Mouse (Mus musculus): Measurements from ENCODE around the gene Gm13697. TPM values are rescaled to one million over a fixed set of nuclear protein-coding genes. Genes with fewer than 3 reads are reported as not detected.
A peak's percentile ranks its signal among the peaks of the same experiment; 100 is the strongest.
"Not testable (repeated sequence)": the region's sequence is repeated elsewhere in the genome, so short reads cannot be mapped to it uniquely, and the experiment has no call there.

The Gm13697 gene
- polyA plus RNA-seq, 1 experiment from 2014 or later, result not detected

DNA sequence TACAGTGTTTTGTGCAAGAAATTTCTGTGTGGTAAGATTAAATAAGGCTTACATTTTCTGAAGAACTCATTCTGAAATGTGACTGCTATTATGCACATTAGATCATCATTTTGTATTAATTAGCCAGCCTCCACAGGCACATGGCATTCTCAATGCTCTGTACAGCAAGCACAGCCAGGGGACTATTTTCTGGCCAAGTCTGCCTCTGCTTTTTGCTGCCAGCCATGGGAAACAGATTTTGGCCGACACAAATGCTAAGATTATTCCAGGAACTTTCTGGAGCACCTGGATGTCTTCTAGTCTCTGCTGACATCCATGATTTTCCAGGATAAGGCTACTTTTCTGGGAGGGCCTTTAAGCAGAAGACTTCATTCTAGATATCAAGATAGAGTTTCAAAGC, 24.4 kb downstream of the Gm13697 start:
- Histone ChIP-seq H3K4me3 (no peak overlapping the region), H3K4me2 (no peak overlapping the region), H3K27ac (no peak overlapping the region), H3K27me3 (no peaks in the 10 kb centered on the region), H3K9me3 (replicated peaks) (no peaks in the 10 kb centered on the region), H3K36me3 (no peaks in the 10 kb centered on the region), H3K9ac (no peak overlapping the region), H3K4me1 (replicated peaks) (no peaks in the 10 kb centered on the region)
- no peak for ATAC-seq (replicated peaks; ENCODE audit: insufficient number of reproducible peaks, insufficient read depth, low FRiP score, low read depth)
- WGBS, result 27% methylated on average over 1 of the region's 1 CpGs

DNA sequence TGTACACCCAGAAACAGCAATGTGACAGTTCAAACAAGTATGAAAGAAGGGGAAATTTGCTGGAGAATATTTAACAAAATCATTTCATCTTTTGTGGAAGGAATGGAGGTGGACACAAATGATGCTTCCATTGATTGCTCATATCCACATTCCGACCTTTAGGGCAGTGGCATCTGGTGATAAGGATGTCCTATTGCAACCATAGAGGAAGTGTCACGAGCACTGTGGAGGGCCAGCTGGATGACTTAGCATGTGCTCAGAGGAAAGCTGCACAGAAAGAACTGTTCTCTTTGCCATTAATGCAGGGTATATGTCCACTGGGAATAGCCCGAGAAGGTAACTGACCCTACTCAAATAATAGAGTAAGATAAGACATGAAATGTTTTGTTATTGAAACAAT, 25.3 kb downstream of the Gm13697 start:
- Histone ChIP-seq H3K36me3 (no peaks in the 10 kb centered on the region), H3K4me1 (replicated peaks) (no peaks in the 10 kb centered on the region), H3K27ac (no peak overlapping the region), H3K9ac (no peak overlapping the region), H3K4me3 (no peak overlapping the region), H3K9me3 (replicated peaks) (no peaks in the 10 kb centered on the region), H3K4me2 (no peak overlapping the region), H3K27me3 (no peaks in the 10 kb centered on the region)
- 44% methylated on average over 3 of the region's 3 CpGs for WGBS
- no peak for ATAC-seq (replicated peaks; ENCODE audit: insufficient number of reproducible peaks, insufficient read depth, low FRiP score, low read depth)

DNA sequence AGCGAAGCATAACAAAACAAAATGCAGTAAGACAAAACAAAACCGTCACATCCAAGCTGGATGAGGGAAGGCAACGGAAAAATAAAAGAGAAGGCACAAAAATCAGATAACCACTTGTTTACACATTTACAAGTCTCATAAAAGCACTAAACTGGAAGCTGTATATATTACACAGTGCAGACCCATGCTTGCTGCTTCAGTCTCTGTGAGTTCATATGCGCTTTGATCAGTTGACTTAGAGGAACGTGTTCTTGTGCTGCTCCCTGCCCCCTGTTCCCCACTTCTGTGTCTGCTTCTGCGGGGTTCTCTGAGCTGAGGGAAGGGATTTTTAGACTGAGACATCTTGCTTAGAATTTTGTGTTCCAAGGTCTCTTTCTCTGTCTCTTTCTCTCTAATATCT, 30.0 kb downstream of the Gm13697 start:
- no peak overlapping the region for H3K4me2 ChIP-seq
- no peak for ATAC-seq (replicated peaks; ENCODE audit: insufficient number of reproducible peaks, insufficient read depth, low FRiP score, low read depth)
- no peaks in the 10 kb centered on the region for H3K9me3 ChIP-seq (replicated peaks)
- no peak overlapping the region for H3K9ac ChIP-seq
- no peak overlapping the region for H3K27ac ChIP-seq
- H3K27me3 ChIP-seq, result no peaks in the 10 kb centered on the region
- no peaks in the 10 kb centered on the region for H3K36me3 ChIP-seq
- WGBS, result 65% methylated on average over 6 of the region's 6 CpGs
- no peak overlapping the region for H3K4me3 ChIP-seq
- H3K4me1 ChIP-seq (replicated peaks), result peaks cover 10% of the 10 kb centered on the region

DNA sequence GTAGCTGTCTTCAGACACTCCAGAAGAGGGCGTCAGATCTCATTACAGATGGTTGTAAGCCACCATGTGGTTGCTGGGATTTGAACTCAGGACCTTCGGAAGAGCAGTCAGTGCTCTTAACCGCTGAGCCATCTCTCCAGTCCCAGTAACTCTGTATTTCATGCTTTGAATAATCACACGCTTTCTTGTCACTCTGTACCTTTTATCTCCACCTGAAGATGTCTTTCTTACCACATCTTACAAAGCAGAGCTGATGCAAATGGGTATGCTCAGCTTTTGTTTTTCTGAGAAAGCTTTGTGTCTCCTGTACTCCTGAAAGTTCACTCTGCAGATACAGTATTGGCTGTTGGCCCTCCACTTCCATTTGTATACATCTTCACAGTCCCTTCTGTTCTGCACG, 31.7 kb downstream of the Gm13697 start:
- 70% methylated on average over 5 of the region's 5 CpGs for WGBS

DNA sequence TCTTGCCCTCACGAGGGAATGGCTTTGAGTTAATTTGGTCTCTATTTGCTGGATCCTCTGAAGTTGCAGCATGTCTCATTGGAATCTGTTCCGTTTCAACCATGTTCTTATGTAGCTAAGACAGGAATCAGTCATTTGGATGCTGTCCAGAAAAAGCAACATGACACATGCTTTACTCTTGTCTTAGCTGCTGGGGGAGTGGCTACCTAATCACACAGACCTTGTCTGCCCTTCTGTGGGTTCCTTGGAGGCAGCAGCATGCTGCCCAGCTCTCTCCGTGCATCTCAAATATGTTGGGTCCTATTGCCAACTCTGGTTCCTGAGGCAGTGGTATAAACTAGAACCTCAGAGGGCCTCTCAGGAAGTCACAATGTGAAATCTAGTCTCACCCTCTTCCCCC, 33.8 kb downstream of the Gm13697 start:
- 9% methylated on average over 3 of the region's 3 CpGs for WGBS
- Histone ChIP-seq H3K4me2 (no peak overlapping the region), H3K27ac (0 out of 2 replicates have a peak overlapping the region, but pooled peaks have one; percentile 32), H3K36me3 (no peaks in the 10 kb centered on the region), H3K9me3 (replicated peaks) (no peaks in the 10 kb centered on the region), H3K4me3 (no peak overlapping the region), H3K27me3 (no peaks in the 10 kb centered on the region), H3K4me1 (replicated peaks) (peaks cover 12% of the 10 kb centered on the region), H3K9ac (no peak overlapping the region)
- peak; percentile 43; the same call in 1 of the 2 replicates for ATAC-seq (replicated peaks; ENCODE audit: insufficient number of reproducible peaks, insufficient read depth, low FRiP score, low read depth)

More for the DNA sequence above, 31.7 kb downstream of the Gm13697 start:
- H3K4me3 ChIP-seq; H3K9ac ChIP-seq; H3K9me3 ChIP-seq (replicated peaks); H3K4me2 ChIP-seq; ATAC-seq (replicated peaks; ENCODE audit: insufficient number of reproducible peaks, insufficient read depth, low FRiP score, low read depth); H3K27ac ChIP-seq; H3K36me3 ChIP-seq; H3K27me3 ChIP-seq: not testable (repeated sequence)
- peaks cover 12% of the 10 kb centered on the region for H3K4me1 ChIP-seq (replicated peaks)

DNA sequence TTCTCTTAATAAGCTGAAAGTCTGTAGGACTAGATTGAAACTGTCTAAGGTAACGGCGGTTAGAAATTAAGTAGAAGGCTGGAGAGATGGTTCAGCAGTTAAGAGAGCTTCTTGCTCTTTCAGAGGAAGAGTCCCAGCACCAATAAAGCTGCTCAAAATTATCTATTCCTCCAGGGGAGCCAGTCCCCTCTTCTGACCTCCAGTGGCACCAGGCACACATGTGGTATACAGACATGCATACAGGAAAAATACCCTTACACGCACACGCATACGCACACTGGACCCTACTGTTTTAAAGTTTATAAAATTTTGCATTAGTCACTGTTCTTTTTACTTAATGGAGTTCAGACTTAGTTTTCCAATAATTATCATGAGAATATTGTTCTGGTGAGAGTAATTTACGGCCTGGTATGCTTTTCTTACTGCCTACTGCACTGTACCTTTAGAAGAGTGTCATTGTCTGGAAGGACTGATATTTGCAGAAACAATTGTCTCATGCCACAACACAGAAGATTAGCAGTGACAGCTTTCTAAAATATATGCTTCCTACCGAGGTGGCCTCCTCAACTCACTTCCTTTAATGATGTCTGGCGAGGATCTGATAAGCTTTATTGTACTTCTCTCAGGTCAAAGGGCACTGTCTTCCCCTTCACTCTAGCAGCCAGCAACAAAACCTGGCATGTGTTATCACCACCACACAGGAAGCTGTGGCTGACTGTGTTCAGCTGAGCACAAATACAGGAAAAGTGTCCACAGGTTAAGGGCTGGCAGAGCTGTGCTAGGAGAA, 35.2 kb downstream of the Gm13697 start:
- Histone ChIP-seq H3K4me1 (replicated peaks) (peaks cover 12% of the 10 kb centered on the region), H3K9ac (no peak overlapping the region), H3K27me3 (no peaks in the 10 kb centered on the region), H3K9me3 (replicated peaks) (no peaks in the 10 kb centered on the region), H3K27ac (no peak overlapping the region), H3K4me2 (no peak overlapping the region), H3K36me3 (no peaks in the 10 kb centered on the region), H3K4me3 (no peak overlapping the region)
- WGBS, result 66% methylated on average over 8 of the region's 8 CpGs
- peak; percentile 53; the same call in 1 of the 2 replicates for ATAC-seq (replicated peaks; ENCODE audit: insufficient number of reproducible peaks, insufficient read depth, low FRiP score, low read depth)

DNA sequence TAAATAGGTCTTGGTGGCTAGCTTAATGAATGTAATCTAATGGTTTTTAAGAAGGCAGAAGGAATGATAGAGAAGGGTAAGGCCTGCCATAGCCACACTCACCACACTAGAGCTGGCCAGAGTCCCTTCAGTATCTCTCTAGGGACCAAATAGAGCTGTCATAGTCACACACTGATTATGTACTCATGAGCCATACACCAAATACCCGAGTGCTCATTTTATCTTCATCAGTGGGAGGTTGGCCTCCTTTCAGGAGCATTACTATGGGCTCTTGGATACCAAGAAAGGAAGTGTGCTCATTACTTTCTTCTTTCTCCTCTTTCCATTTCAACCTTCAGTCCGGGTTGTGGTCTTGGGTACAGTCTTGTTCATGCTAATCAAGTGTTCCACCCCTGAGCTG, 37.4 kb downstream of the Gm13697 start:
- peaks cover 12% of the 10 kb centered on the region for H3K4me1 ChIP-seq (replicated peaks)
- WGBS, result 70% methylated on average over 2 of the region's 2 CpGs
- ATAC-seq (replicated peaks; ENCODE audit: insufficient number of reproducible peaks, insufficient read depth, low FRiP score, low read depth), result no peak
- no peak overlapping the region for H3K4me2 ChIP-seq
- no peaks in the 10 kb centered on the region for H3K36me3 ChIP-seq
- H3K27me3 ChIP-seq, result no peaks in the 10 kb centered on the region
- H3K9ac ChIP-seq, result no peak overlapping the region
- H3K9me3 ChIP-seq (replicated peaks), result no peaks in the 10 kb centered on the region
- H3K27ac ChIP-seq, result no peak overlapping the region
- no peak overlapping the region for H3K4me3 ChIP-seq

DNA sequence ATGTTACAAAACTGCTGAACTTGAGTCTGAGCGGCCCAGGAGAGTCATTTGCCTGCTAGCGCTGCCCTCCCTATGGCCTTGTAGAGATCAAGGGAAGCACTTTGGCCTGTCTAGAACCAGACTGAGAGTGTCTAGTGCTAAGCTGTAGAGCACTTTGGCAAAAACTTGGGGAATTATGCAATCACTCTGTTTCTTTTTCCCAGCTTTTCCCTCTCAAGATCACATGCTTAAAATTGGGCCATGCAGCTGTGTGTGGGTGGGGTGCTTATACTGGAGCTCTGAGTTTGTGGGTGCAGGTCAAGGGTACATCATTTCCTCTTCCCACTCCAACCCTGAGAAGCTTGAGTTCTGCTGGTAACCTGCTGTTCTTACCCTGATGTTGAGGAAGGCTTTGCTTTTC, 38.4 kb downstream of the Gm13697 start:
- no peaks in the 10 kb centered on the region for H3K9me3 ChIP-seq (replicated peaks)
- H3K4me3 ChIP-seq, result no peak overlapping the region
- H3K4me1 ChIP-seq (replicated peaks), result peaks cover 10% of the 10 kb centered on the region
- no peak for ATAC-seq (replicated peaks; ENCODE audit: insufficient number of reproducible peaks, insufficient read depth, low FRiP score, low read depth)
- no peak overlapping the region for H3K4me2 ChIP-seq
- H3K27ac ChIP-seq, result no peak overlapping the region
- no peaks in the 10 kb centered on the region for H3K27me3 ChIP-seq
- H3K36me3 ChIP-seq, result no peaks in the 10 kb centered on the region
- WGBS, result 86% methylated on average over 2 of the region's 2 CpGs
- H3K9ac ChIP-seq, result no peak overlapping the region

DNA sequence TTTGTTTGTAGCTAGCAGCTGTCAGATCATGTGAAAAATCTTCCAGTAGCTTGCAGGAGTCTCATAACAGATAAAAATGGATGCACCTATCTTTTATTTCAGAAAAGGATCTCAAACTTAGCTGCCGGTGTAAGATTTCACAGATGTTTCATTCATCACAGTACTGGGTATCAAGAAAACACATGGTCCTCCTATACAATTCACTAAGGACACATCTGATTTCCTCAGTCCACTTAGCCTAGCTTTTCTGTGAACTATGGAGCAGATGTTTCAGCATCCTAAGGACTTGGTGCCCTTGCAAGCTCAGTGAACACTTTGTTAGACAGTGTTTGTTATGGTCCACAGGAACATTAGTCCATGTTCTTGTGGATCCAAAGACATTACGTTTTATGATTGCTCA, 38.8 kb downstream of the Gm13697 start:
- ATAC-seq (replicated peaks; ENCODE audit: insufficient number of reproducible peaks, insufficient read depth, low FRiP score, low read depth), result no peak
- H3K9me3 ChIP-seq (replicated peaks), result no peaks in the 10 kb centered on the region

DNA sequence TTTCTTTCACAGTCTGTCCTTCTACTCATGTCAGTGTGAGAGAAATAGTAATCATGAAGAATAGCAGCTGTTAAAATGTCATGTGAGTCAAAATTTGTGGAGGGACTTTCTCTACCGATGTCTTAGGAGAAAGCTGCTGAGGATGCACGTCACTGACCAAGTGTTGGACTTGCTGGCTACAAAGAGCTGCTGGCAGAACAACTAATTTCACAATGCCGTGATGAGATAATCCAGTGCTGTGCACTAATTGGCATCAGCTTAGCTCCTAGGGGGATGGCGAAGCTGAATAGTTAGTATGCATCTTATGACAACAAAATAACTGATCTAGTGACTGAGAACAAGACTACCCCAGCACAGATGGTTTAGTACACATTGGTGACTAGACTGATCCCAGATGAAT, 40.7 kb downstream of the Gm13697 start:
- Histone ChIP-seq H3K4me1 (replicated peaks) (no peaks in the 10 kb centered on the region), H3K9me3 (replicated peaks) (no peaks in the 10 kb centered on the region), H3K36me3 (no peaks in the 10 kb centered on the region), H3K4me2 (no peak overlapping the region), H3K27ac (no peak overlapping the region), H3K4me3 (no peak overlapping the region), H3K9ac (no peak overlapping the region), H3K27me3 (no peaks in the 10 kb centered on the region)
- no peak for ATAC-seq (replicated peaks; ENCODE audit: insufficient number of reproducible peaks, insufficient read depth, low FRiP score, low read depth)
- WGBS, result 57% methylated on average over 4 of the region's 4 CpGs

More for the DNA sequence above, 38.8 kb downstream of the Gm13697 start:
- Histone ChIP-seq H3K4me3 (no peak overlapping the region), H3K27me3 (no peaks in the 10 kb centered on the region), H3K9ac (no peak overlapping the region), H3K4me1 (replicated peaks) (peaks cover 6% of the 10 kb centered on the region), H3K4me2 (no peak overlapping the region), H3K27ac (no peak overlapping the region), H3K36me3 (no peaks in the 10 kb centered on the region)
- WGBS, result 80% methylated on average over 2 of the region's 2 CpGs

DNA sequence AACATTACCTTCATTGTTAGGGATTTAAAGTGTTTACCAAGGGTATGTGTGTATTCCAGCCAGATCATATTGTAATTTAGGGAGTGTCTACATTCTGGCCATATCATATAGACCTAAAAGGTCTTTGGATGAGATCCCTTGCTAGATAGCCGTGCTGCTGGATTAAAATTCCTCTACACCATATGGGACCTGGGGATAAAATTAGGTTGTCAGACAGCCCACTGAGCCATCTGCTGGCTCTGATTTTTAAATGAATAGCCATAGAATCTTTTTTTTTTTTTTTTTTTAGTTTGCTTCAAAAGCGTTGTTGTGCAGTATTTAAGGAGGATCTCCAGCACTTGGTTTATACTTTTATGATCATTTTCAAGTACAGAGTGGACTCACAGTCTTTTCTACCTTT, 48.0 kb downstream of the Gm13697 start:
- Histone ChIP-seq H3K27ac (no peak overlapping the region), H3K4me3 (no peak overlapping the region), H3K27me3 (no peaks in the 10 kb centered on the region), H3K36me3 (no peaks in the 10 kb centered on the region), H3K4me2 (no peak overlapping the region), H3K9ac (no peak overlapping the region), H3K9me3 (replicated peaks) (no peaks in the 10 kb centered on the region), H3K4me1 (replicated peaks) (no peaks in the 10 kb centered on the region)
- 85% methylated on average over 2 of the region's 2 CpGs for WGBS
- no peak for ATAC-seq (replicated peaks; ENCODE audit: insufficient number of reproducible peaks, insufficient read depth, low FRiP score, low read depth)

DNA sequence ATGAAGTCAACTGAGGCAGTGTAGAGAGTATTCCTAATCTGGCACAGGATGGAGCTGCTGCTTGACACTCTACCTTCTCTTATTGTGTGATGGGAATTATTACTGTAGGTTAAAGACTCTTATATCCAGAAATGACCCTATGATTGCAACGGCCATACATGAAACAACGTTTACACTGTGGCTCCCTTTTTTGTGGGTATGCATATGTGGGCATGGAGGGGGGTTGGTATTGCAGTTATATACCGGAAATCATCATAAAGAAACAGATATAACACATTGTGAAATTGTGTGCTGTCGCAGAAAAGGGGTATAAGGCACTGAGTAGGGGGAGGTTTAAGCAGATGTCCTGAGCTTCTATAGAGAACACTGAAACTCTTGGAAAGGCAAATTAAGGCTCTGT, 51.5 kb downstream of the Gm13697 start:
- Histone ChIP-seq H3K4me2 (no peak overlapping the region), H3K27me3 (no peaks in the 10 kb centered on the region), H3K4me3 (no peak overlapping the region), H3K27ac (no peak overlapping the region), H3K4me1 (replicated peaks) (no peaks in the 10 kb centered on the region), H3K9ac (no peak overlapping the region), H3K9me3 (replicated peaks) (no peaks in the 10 kb centered on the region), H3K36me3 (no peaks in the 10 kb centered on the region)
- ATAC-seq (replicated peaks; ENCODE audit: insufficient number of reproducible peaks, insufficient read depth, low FRiP score, low read depth), result no peak
- WGBS, result 78% methylated on average over 4 of the region's 4 CpGs
